Mouse (Mus musculus): ENCODE measurements around the gene Mchr1. TPM values are rescaled to one million over a fixed set of nuclear protein-coding genes. Genes with fewer than 3 reads are reported as not detected.
"Not testable (repeated sequence)": the region's sequence is repeated elsewhere in the genome, so short reads cannot be mapped to it uniquely, and the experiment has no call there.

Gene Mchr1
- polyA plus RNA-seq, 1 experiment, result 3.3 TPM

DNA sequence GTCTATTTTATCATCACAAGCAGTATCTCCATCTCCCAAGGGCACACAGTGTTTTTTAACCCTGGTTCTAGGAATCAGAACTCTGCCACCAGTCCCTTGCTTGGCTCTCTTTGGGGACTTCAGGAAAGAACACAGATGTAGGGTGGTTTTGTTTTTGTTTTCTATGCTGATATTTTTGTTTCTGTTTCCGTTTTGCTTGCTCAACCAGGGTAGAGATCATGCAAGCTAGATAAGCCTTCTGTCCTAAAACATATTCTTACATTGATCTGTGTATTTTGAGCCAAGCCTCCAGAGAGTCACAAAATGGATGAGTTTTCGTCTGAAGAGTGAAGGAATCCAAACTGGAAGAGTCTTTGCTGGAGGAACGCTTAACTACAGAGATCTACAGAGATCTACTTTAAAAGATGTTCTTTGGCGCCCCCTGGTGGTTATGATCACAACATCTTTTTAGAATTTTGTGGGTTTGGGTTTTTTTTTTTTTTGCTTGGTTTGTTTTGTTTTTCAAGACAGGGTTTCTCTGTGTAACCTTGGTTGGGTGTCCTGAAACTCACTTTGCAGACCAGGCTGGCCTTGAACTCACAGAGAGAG lies 35.8 kb upstream of the Mchr1 start:
- peak; percentile 6; the same call in 1 of the 2 replicates for TF ChIP-seq CTCF (IDR thresholded peaks at IDR 0.05; ENCODE audit: borderline replicate concordance, extremely low read depth, insufficient read depth, insufficient read length)
- no peak for TF ChIP-seq POLR2A (IDR thresholded peaks at IDR 0.05; ENCODE audit: borderline replicate concordance, extremely low read depth, insufficient read depth, insufficient read length, poor library complexity, severe bottlenecking)
- DNase-seq (ENCODE audit: low read depth), result peak; percentile 87

DNA sequence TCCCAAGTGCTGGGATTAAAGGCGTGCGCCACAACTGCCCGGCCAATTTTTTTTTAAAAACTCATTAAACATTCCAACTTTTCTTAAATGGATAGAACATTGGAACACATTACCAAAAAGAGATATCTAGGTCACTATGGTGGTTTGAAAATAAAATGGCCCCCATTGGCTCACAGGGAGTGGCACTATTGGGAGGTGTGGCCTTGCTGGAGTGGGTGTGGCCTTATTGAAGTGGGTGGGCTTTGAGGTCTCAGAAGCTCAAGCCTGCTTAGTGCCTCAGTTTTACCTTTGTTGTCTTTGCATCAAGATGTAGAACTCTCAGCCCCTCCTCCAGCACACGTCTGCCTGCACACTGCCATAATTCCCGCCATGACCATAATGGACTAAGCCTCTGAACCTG lies 32.8 kb upstream of the Mchr1 start:
- DNase-seq (ENCODE audit: low read depth), result no peak
- TF ChIP-seq POLR2A (IDR thresholded peaks at IDR 0.05; ENCODE audit: borderline replicate concordance, extremely low read depth, insufficient read depth, insufficient read length, poor library complexity, severe bottlenecking), result no peak
- TF ChIP-seq CTCF (IDR thresholded peaks at IDR 0.05; ENCODE audit: borderline replicate concordance, extremely low read depth, insufficient read depth, insufficient read length), result no peak

DNA sequence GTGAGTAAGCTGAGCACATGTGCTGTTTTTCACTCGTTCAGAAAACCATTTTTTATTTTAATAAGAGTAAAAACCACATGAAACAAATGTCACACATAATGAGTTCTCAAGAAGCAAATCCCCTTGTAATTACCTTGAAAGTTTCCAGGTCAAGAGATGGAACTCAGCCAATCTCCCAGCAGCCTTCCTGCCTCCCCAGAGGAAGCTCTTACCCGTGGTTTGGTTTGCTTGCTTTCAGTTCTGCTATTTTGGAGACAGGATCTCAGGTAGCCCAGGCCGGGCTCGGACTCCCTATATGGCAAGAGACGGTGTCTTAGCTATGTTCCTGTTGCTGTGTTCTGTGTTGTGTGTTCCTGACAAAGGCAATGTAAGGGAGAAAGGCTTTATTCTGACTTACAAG lies 24.8 kb upstream of the Mchr1 start:
- peak; percentile 26 for DNase-seq (ENCODE audit: low read depth)
- TF ChIP-seq POLR2A (IDR thresholded peaks at IDR 0.05; ENCODE audit: borderline replicate concordance, extremely low read depth, insufficient read depth, insufficient read length, poor library complexity, severe bottlenecking) (no peak), CTCF (IDR thresholded peaks at IDR 0.05; ENCODE audit: borderline replicate concordance, extremely low read depth, insufficient read depth, insufficient read length) (no peak)

DNA sequence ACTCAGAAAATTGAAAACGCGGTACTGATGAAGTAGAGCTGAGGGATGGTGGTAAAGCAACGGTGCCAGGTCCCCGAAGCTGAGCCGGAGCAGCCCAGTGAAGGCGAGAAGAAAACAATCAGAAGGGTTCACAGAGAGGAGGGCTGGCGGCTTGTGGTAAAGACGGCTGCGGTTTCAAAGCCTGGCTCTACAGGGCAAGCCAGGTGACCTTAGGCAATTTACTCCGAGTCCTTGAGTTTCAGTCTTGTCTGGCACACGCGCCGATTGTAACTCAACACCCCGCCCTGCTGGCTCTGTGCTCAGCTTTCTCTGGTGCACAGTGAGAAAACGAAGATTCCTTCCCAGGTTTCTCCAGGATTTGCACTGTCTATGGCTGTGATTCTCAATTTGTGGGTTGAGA lies 22.3 kb upstream of the Mchr1 start:
- TF ChIP-seq POLR2A (IDR thresholded peaks at IDR 0.05; ENCODE audit: borderline replicate concordance, extremely low read depth, insufficient read depth, insufficient read length, poor library complexity, severe bottlenecking) (no peak), CTCF (IDR thresholded peaks at IDR 0.05; ENCODE audit: borderline replicate concordance, extremely low read depth, insufficient read depth, insufficient read length) (no peak)
- DNase-seq (ENCODE audit: low read depth), result peak; percentile 8

DNA sequence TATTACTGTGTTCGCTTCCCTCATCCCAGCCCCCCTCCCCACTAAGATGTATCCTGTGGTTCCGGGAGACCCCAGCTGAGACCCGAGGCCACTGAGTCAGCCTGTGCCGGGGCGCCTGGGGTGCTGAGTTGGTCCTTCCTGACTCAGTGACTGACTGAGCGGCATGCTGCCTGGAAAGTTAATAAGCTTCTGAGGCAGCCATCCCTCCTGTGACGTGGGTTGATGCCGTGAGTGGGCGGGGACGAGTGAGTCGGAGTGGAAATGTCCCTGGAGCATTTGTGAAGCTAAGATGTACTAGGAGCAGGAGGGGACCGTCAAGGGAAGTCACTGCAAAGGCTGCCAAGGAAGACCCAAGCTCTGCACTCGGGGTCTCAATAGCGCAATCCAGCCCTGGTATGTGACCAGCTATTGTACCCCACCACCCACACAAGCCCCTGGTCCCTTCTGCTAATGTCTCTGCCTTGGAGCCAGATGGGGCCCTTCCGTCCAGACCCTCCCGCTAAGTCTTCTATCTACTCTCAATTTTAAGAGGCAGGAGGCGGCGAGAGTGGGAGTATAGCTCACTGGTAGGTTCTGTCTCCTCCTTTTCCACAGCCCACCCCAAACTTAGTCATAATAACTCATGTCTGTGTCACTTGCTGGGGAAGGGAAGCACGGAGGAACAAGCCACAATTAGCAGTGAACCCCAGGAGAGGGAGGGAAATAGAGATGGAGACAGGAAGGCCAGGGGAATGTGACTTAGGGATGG lies 18.2 kb upstream of the Mchr1 start:
- no peak for TF ChIP-seq CTCF (IDR thresholded peaks at IDR 0.05; ENCODE audit: borderline replicate concordance, extremely low read depth, insufficient read depth, insufficient read length)
- no peak for DNase-seq (ENCODE audit: low read depth)

DNA sequence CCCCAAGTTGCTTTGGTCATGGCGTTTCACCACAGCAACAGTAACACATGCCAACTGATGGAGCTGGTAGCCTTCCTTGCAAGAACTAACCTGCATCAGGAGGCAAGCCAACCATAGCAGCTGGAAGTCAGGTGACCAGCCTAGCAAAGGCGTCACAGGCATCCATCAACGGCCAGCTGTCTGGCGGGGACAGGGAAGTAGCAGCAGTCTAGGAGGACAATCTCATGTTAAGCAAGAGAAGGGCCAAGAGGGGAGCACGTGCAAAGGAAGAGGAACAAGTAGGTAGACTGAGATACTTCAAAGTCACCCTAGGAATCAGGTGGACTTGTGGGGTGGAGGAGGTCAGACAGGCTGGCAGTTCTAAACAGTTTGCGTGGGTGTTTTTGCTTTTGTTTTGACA lies 16.2 kb upstream of the Mchr1 start:
- TF ChIP-seq POLR2A (IDR thresholded peaks at IDR 0.05; ENCODE audit: borderline replicate concordance, extremely low read depth, insufficient read depth, insufficient read length, poor library complexity, severe bottlenecking) (no peak), CTCF (IDR thresholded peaks at IDR 0.05; ENCODE audit: borderline replicate concordance, extremely low read depth, insufficient read depth, insufficient read length) (no peak)
- DNase-seq (ENCODE audit: low read depth), result no peak

DNA sequence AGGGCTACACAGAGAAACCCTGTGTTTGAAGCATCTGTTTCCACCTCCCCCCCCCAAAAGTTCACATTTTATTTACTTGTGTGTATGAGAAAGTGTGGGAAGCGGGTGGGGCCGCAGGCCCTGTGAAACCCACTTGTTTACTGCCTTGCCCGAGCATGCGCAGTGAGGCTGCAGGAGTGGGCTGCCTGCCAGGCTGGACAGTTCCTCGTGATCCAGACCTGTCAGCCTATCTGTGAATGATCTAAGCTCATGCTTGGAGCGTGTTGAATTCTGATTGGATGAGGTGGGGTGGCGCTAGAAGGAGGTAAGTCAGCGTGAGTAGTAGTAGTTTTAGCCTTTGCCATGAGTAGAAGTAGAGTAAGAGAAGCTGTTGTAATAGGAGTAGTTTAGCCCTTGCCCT lies 15.2 kb upstream of the Mchr1 start:
- not testable (repeated sequence) for DNase-seq (ENCODE audit: low read depth)

DNA sequence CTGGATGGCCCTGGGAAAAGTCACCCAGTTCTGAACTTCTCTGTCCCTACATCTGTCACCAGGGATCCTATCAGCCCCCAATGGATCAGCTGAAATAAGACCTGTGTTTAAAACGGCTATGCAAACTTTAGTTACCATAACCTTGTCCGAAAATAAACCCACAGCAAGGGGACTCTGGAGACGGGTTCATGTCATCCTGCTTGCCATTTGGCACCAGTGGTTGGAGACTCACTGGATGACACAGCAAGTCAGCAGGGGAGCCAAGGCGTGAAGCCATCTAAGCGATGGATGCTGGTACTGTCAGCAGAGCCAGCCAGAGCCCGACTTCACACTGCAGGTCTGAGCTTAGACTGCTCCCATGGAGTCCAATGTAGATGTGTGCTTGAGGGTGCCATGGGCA lies 13.9 kb upstream of the Mchr1 start:
- no peak for TF ChIP-seq CTCF (IDR thresholded peaks at IDR 0.05; ENCODE audit: borderline replicate concordance, extremely low read depth, insufficient read depth, insufficient read length)
- TF ChIP-seq POLR2A (IDR thresholded peaks at IDR 0.05; ENCODE audit: borderline replicate concordance, extremely low read depth, insufficient read depth, insufficient read length, poor library complexity, severe bottlenecking), result no peak
- no peak for DNase-seq (ENCODE audit: low read depth)

DNA sequence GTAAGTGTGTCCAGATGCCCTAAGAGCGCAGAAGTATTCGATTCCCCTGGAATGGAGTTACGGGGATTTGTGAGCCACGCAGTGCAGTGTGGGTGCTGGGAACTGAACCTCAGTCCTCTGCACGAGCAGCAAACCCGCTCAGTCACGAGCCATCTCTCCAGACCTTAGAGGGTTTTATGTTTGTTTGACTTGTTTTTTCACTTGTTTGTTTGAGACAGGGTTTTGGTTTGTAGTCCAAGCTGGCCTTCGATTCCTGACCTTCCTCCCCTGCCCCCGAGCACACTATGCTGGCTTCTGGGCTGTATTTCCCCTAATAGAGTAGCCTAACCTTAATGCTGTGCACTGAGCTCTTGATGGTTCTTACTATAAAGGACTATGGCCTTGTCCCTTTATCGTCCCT lies 10.3 kb upstream of the Mchr1 start:
- TF ChIP-seq CTCF (IDR thresholded peaks at IDR 0.05; ENCODE audit: borderline replicate concordance, extremely low read depth, insufficient read depth, insufficient read length), result no peak
- TF ChIP-seq POLR2A (IDR thresholded peaks at IDR 0.05; ENCODE audit: borderline replicate concordance, extremely low read depth, insufficient read depth, insufficient read length, poor library complexity, severe bottlenecking), result no peak
- no peak for DNase-seq (ENCODE audit: low read depth)

DNA sequence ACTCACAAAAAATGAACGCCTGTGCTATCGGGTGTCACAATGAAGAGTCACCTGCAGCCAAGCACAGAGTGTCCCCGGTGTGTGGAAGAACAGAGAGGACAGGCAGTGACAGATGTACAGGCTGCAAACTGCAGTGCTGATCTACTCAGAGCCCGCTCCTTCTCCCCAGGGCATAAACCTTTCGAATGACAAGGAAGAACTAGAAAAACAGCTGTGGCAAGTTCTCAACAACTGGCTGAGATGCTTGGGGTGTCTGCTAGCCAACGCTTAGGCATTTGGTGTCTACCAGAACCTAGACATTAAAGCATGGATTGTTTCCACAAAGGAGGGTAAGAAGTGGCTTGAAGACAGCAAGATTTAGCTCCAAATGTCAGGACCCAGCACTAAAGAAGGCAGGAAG lies 9.6 kb upstream of the Mchr1 start:
- TF ChIP-seq POLR2A (IDR thresholded peaks at IDR 0.05; ENCODE audit: borderline replicate concordance, extremely low read depth, insufficient read depth, insufficient read length, poor library complexity, severe bottlenecking) (no peak), CTCF (IDR thresholded peaks at IDR 0.05; ENCODE audit: borderline replicate concordance, extremely low read depth, insufficient read depth, insufficient read length) (no peak)
- DNase-seq (ENCODE audit: low read depth), result no peak

DNA sequence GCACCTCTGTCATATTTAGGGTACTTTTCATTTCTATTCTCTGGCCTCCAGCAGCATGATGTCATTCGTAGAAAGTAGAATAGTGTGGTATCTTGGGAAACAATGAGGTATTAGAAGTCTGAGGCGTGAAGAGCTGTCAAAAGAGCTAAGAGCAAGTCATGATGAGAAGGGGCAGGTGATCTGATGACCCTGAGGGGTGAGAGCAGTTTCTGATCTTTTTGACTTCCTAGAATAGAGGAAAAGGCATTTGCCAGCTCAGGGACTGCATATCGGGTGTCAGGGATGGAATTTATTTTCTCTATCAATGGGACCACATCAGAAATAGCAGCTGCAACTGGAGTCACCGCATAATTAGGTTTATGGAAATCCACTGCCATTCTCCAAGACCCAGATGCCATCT lies 8.5 kb upstream of the Mchr1 start:
- TF ChIP-seq CTCF (IDR thresholded peaks at IDR 0.05; ENCODE audit: borderline replicate concordance, extremely low read depth, insufficient read depth, insufficient read length) (no peak), POLR2A (IDR thresholded peaks at IDR 0.05; ENCODE audit: borderline replicate concordance, extremely low read depth, insufficient read depth, insufficient read length, poor library complexity, severe bottlenecking) (no peak)
- peak; percentile 32 for DNase-seq (ENCODE audit: low read depth)

DNA sequence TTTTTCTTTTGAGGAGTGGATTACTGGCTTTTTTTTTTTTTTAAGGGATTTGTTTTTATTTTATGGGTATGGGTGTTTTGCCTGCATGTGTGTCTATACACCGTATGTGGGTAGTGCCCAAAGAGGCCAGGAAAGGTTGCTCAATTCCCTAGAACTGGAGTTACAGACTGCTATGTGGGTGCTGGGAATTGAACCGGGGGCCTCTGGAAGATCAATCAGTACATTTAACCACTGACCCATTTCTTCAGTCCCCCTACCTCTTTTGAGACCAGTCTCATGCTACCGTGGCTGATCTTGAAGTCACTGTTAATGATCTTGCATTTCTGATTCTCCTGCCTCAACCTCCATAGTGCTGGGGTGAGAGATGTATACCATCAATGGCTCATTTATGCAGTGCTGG lies 8.0 kb upstream of the Mchr1 start:
- TF ChIP-seq POLR2A (IDR thresholded peaks at IDR 0.05; ENCODE audit: borderline replicate concordance, extremely low read depth, insufficient read depth, insufficient read length, poor library complexity, severe bottlenecking) (no peak), CTCF (IDR thresholded peaks at IDR 0.05; ENCODE audit: borderline replicate concordance, extremely low read depth, insufficient read depth, insufficient read length) (no peak)
- no peak for DNase-seq (ENCODE audit: low read depth)

All from brain, embryonic 14.5 days (tissue).